7 mouse cellular contexts compared by ENCODE assay signal in the genomic region with DNA sequence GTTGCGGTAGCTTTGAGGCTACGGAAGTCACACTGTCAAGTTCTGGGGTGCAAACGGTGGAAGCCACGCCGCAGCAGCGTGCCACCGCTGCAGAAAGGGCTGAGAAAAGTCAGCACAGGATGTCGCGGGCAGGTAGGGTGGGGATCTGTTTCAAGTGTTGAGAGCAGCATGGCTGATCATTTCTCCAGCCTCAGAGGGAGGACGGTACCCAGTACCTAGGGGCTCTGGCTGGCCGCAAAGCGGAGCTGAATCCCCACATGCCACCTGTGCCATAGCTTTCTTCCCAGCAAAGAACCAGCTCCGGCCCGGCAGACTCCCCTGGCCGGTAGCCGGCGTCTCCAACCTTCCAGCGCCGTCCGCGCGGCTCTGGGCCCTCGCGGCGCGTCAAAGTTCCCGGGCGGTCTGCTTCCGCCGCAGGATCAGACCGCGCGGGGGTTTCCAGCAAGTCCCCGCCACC. TPM values are rescaled to one million over a fixed set of nuclear protein-coding genes. Genes with fewer than 3 reads are reported as not detected.
DNase-seq lines count a peak whose midpoint lies in the region; ATAC-seq and TF ChIP-seq lines count a peak whose summit lies in the region.

No protein-coding gene starts in this region.

- H3K4me1 ChIP-seq in spleen, adult 2 months (ENCODE audit: control insufficient read depth, insufficient read depth, insufficient read length): peaks cover 20% of the 10 kb centered on the region
- peaks cover 17% of the 10 kb centered on the region; the same call in 1 of the 2 replicates for H3K4me1 ChIP-seq in embryonic facial prominence, embryonic 15.5 days
- peaks cover 7% of the 10 kb centered on the region; the same call in 1 of the 2 replicates for H3K4me1 ChIP-seq in limb, embryonic 11.5 days (ENCODE audit: control insufficient read depth, insufficient read depth, low read length)

- TF ChIP-seq CTCF in spleen, adult 2 months (IDR thresholded peaks at IDR 0.05; ENCODE audit: extremely low read depth, insufficient read depth, insufficient read length, insufficient replicate concordance): no peak

- no peaks in the 10 kb centered on the region for H3K36me3 ChIP-seq in spleen, adult 2 months (ENCODE audit: control insufficient read depth, insufficient read depth, low read length)
- H3K36me3 ChIP-seq in embryonic facial prominence, embryonic 15.5 days: no peaks in the 10 kb centered on the region
- H3K36me3 ChIP-seq in limb, embryonic 11.5 days (ENCODE audit: control insufficient read depth, insufficient read depth, low read length): no peaks in the 10 kb centered on the region

- WGBS in spleen, adult 2 months: under 1% methylated on average over 34 of the region's 34 CpGs
- 0% methylated on average over 34 of the region's 34 CpGs for WGBS in embryonic facial prominence, embryonic 15.5 days
- under 1% methylated on average over 34 of the region's 34 CpGs for WGBS in limb, embryonic 11.5 days

- H3K27ac ChIP-seq in spleen, adult 2 months (ENCODE audit: insufficient read depth, low read length): peak overlapping the region; percentile 99
- peak overlapping the region; percentile 100 for H3K27ac ChIP-seq in embryonic facial prominence, embryonic 15.5 days (replicated peaks)
- peak overlapping the region; percentile 100 for H3K27ac ChIP-seq in limb, embryonic 11.5 days (replicated peaks; ENCODE audit: low read depth, low read length)

- no peaks in the 10 kb centered on the region for H3K27me3 ChIP-seq in spleen, adult 2 months (ENCODE audit: control insufficient read depth, insufficient read depth, low read length)
- H3K27me3 ChIP-seq in embryonic facial prominence, embryonic 15.5 days: no peaks in the 10 kb centered on the region
- H3K27me3 ChIP-seq in limb, embryonic 11.5 days (ENCODE audit: control insufficient read depth, insufficient read depth, low read length): no peaks in the 10 kb centered on the region

- no peaks in the 10 kb centered on the region for H3K9me3 ChIP-seq in embryonic facial prominence, embryonic 15.5 days (replicated peaks)
- no peaks in the 10 kb centered on the region for H3K9me3 ChIP-seq in limb, embryonic 11.5 days (ENCODE audit: control insufficient read depth, low read length)

- peak; percentile 67 to 74 for DNase-seq in spleen, adult 2 months (ENCODE audit: low read depth in 1 of 2, low spot score in 2 of 2)
- DNase-seq in spleen, adult 12 weeks (ENCODE audit: low spot score): no peak
- no peak for DNase-seq in limb, embryonic 11.5 days (ENCODE audit: low spot score)
- no peak for DNase-seq in urinary bladder, postnatal 25 days (ENCODE audit: low spot score)
- DNase-seq in ovary, postnatal 36 days (ENCODE audit: low spot score): no peak

- peak overlapping the region; percentile 85 for H3K4me2 ChIP-seq in embryonic facial prominence, embryonic 15.5 days (replicated peaks)
- H3K4me2 ChIP-seq in limb, embryonic 11.5 days (ENCODE audit: low read depth, severe bottlenecking): peak overlapping the region; percentile 89

- H3K9ac ChIP-seq in embryonic facial prominence, embryonic 15.5 days: peak overlapping the region; percentile 97
- H3K9ac ChIP-seq in limb, embryonic 11.5 days (ENCODE audit: low read length): peak overlapping the region; percentile 99

- ATAC-seq in embryonic facial prominence, embryonic 15.5 days (ENCODE audit: insufficient number of reproducible peaks, low FRiP score, low TSS enrichment, low read depth): peak; percentile 78
- peak; percentile 79; the same call in 1 of the 2 replicates for ATAC-seq in limb, embryonic 11.5 days (ENCODE audit: insufficient number of reproducible peaks, low FRiP score, low TSS enrichment, low read depth)
- peak; percentile 51 for ATAC-seq in monocyte, adult 5-6 weeks (replicated peaks; ENCODE audit: insufficient number of reproducible peaks, low FRiP score, low TSS enrichment, poor library complexity, severe bottlenecking)

- peak overlapping the region; percentile 70 for H3K4me3 ChIP-seq in spleen, adult 2 months (ENCODE audit: extremely low read depth, insufficient read depth, insufficient read length)
- peak overlapping the region; percentile 81 for H3K4me3 ChIP-seq in embryonic facial prominence, embryonic 15.5 days (replicated peaks)
- H3K4me3 ChIP-seq in limb, embryonic 11.5 days (ENCODE audit: low read depth, low read length): peak overlapping the region; percentile 75

- TF ChIP-seq POLR2A in spleen, adult 2 months (IDR thresholded peaks at IDR 0.05; ENCODE audit: low read depth, low read length): peak; percentile 41

RNA-seq across cellular contexts. Expression of gene Creb1, which starts 0.3 kb away (rescaled TPM):
- 25.5 and 26.1 TPM in 2 replicates for polyA plus RNA-seq in spleen, adult 2 months (2012; rRNA removed)
- polyA plus RNA-seq in embryonic facial prominence, embryonic 15.5 days (2015; fragmentation: Nextera tagmentation; extraction: Ambion mirVana): 29.0 and 30.2 TPM in 2 replicates
- polyA plus RNA-seq in limb, embryonic 11.5 days (2014; fragmentation: Nextera tagmentation; extraction: Ambion mirVana): 50.4 and 53.4 TPM in 2 replicates
- total RNA-seq in monocyte, adult 5-6 weeks (2017): 83.1 to 134 TPM (median 89.6 TPM) in 3 replicates

Comparison
In these comparisons a context has a peak if more than half of its experiments do, and no peak if none do; other contexts are left out.
1. DNase-seq: peak in spleen, adult 2 months (2 of 2); none in spleen, adult 12 weeks (single experiment), limb, embryonic 11.5 days (single experiment), urinary bladder, postnatal 25 days (single experiment) and ovary, postnatal 36 days (single experiment).
2. Peak in every context shown above with its lines, with median percentiles within 50 percentile points of each other: H3K27ac ChIP-seq, H3K4me3 ChIP-seq and ATAC-seq.